Mouse (Mus musculus) ovary, postnatal 14 days (tissue): ENCODE measurements around the gene Herc1.

Experiments used
- DNase-seq: peaks from one replicate; pipeline ENCODE4 v3.0.0; 2022; ENCODE audit warnings: low spot score

Gene Herc1

GRCm38 (mm10) chr9:66501248-66501647 is 151.0 kb downstream of the Herc1 start:
- no peak for DNase-seq

GRCm38 (mm10) chr9:66503879-66504411 is 153.7 kb downstream of the Herc1 start:
- DNase-seq, result no peak

GRCm38 (mm10) chr9:66504518-66504917 is 154.3 kb downstream of the Herc1 start:
- no peak for DNase-seq

- DNase-seq, result no peak
Observed at GRCm38 (mm10) chr9:66505141-66505917, 155.1 kb downstream of the Herc1 start.

- DNase-seq, result no peak
Observed at GRCm38 (mm10) chr9:66506011-66506410, 155.8 kb downstream of the Herc1 start.

GRCm38 (mm10) chr9:66506424-66506823 is 156.2 kb downstream of the Herc1 start:
- DNase-seq, result no peak

- DNase-seq, result no peak
Observed at GRCm38 (mm10) chr9:66507684-66508083, 157.4 kb downstream of the Herc1 start.

- no peak for DNase-seq
Observed at GRCm38 (mm10) chr9:66508890-66509399, 158.7 kb downstream of the Herc1 start.

GRCm38 (mm10) chr9:66510351-66510841 is 160.1 kb downstream of the Herc1 start:
- DNase-seq, result no peak

- DNase-seq, result no peak
Observed at GRCm38 (mm10) chr9:66510944-66511343, 160.7 kb downstream of the Herc1 start.

- peak; percentile 91 for DNase-seq
Observed at GRCm38 (mm10) chr9:66511580-66512350, 161.5 kb downstream of the Herc1 start.

- DNase-seq, result peak; percentile 73
Observed at GRCm38 (mm10) chr9:66512351-66512671, 162.1 kb downstream of the Herc1 start.

GRCm38 (mm10) chr9:66513150-66513549 is 162.9 kb downstream of the Herc1 start:
- DNase-seq, result no peak

- no peak for DNase-seq
Observed at GRCm38 (mm10) chr9:66513661-66514255, 163.5 kb downstream of the Herc1 start.

GRCm38 (mm10) chr9:66514256-66514770 is 164.1 kb downstream of the Herc1 start, which contains the start of gene Fbxl22:
Gene Fbxl22 (minus strand): TSS chr9:66514593.
- no peak for DNase-seq

GRCm38 (mm10) chr9:66515115-66515514 is 164.9 kb downstream of the Herc1 start:
- DNase-seq, result no peak

- DNase-seq, result no peak
Observed at GRCm38 (mm10) chr9:66515680-66516210, 165.5 kb downstream of the Herc1 start.

- no peak for DNase-seq
Observed at GRCm38 (mm10) chr9:66516296-66516940, 166.2 kb downstream of the Herc1 start.

GRCm38 (mm10) chr9:66517746-66518145 is 167.5 kb downstream of the Herc1 start:
- no peak for DNase-seq

GRCm38 (mm10) chr9:66518251-66518650 is 168.0 kb downstream of the Herc1 start:
- no peak for DNase-seq

- no peak for DNase-seq
Observed at GRCm38 (mm10) chr9:66518901-66519300, 168.7 kb downstream of the Herc1 start.
